Mouse (Mus musculus) midbrain, postnatal 0 days (tissue): ENCODE results near the gene Mark2. TPM values are rescaled to one million over a fixed set of nuclear protein-coding genes. Genes with fewer than 3 reads are reported as not detected.
A peak's percentile ranks its signal among the peaks of the same experiment; 100 is the strongest.
"Not testable (repeated sequence)": the region's sequence is repeated elsewhere in the genome, so short reads cannot be mapped to it uniquely, and the experiment has no call there.

Source experiments
- ATAC-seq: fragments of 200-750 bp; cut with Nextera tagmentation; 2 replicates; pipeline ENCODE4 v1.8.0; 2017; ENCODE audit warnings: moderate number of reproducible peaks, mild to moderate bottlenecking, moderate TSS enrichment, moderate library complexity; ENCODE audit not compliant: low FRiP score
- DNase-seq: peaks from one replicate; pipeline ENCODE4 v3.0.0-alpha.2; 2015; ENCODE audit warnings: low spot score
- H3K27ac ChIP-seq: fragments of 300-500 bp; sonication (generic); 2 replicates; pipeline ENCODE4 v1.5.1; 2014; ENCODE audit warnings: low read depth, mild to moderate bottlenecking, low read length, mixed read lengths
- H3K27me3 ChIP-seq: fragments of 300-500 bp; sonication (generic); 2 replicates; pipeline ENCODE4 v1.6.1; 2014; ENCODE audit warnings: low read length, control low read depth, mixed read lengths; ENCODE audit not compliant: insufficient read depth
- H3K36me3 ChIP-seq: fragments of 300-500 bp; sonication (generic); 2 replicates; pipeline ENCODE4 v1.6.1; 2014; ENCODE audit warnings: low read length, control low read depth, mixed read lengths; ENCODE audit not compliant: insufficient read depth
- H3K4me1 ChIP-seq: fragments of 300-500 bp; sonication (generic); 2 replicates; pipeline ENCODE4 v1.6.1; 2014; ENCODE audit warnings: mild to moderate bottlenecking, control low read depth, antibody characterized with exemption, low read length, mixed read lengths; ENCODE audit not compliant: insufficient read depth
- H3K4me2 ChIP-seq: fragments of 300-500 bp; sonication (generic); 2 replicates; pipeline ENCODE4 v1.6.1; 2014; ENCODE audit warnings: low read depth, mild to moderate bottlenecking, low read length, mixed read lengths; ENCODE audit not compliant: poor library complexity, severe bottlenecking
- H3K4me3 ChIP-seq: fragments of 300-500 bp; sonication (generic); 2 replicates; pipeline ENCODE4 v1.5.1; 2014; ENCODE audit warnings: low read depth, mild to moderate bottlenecking, low read length, moderate library complexity
- H3K9ac ChIP-seq: fragments of 300-500 bp; sonication (generic); replicated peaks from 2 replicates; pipeline ENCODE4 v1.6.1; 2014; ENCODE audit warnings: mild to moderate bottlenecking, low read length, moderate library complexity, mixed read lengths; ENCODE audit not compliant: poor library complexity, severe bottlenecking
- H3K9me3 ChIP-seq: fragments of 300-500 bp; sonication (generic); 2 replicates; pipeline ENCODE4 v1.6.1; 2016; ENCODE audit warnings: low read length, control low read depth
- CTCF ChIP-seq: IDR thresholded peaks from 2 replicates; pipeline ENCODE4 v1.5.1; 2016; ENCODE audit warnings: antibody characterized with exemption, mild to moderate bottlenecking
- WGBS: fragments of 180-500 bp; shearing (Covaris S2); extraction: QIAGEN DNeasy Blood & Tissue Kit; methylation state at CpG from one replicate; pipeline ENCODE4 v1.1.7; 2014; 5-methylcytosine and 5-hydroxymethylcytosine counted together
- polyA plus RNA-seq: library from polyadenylated mRNA; unstranded; fragments of >200 nt; fragmentation: Nextera tagmentation; extraction: Ambion mirVana; gene quantifications from 2 replicates; pipeline ENCODE4 v1.2.1, GENCODE M21; 2015
- total RNA-seq: library from RNA; depleted of rRNA; stranded (reverse); fragments of >200 nt; gene quantifications from 2 replicates; pipeline ENCODE4 v1.2.3, GENCODE M21; 2014

Mark2 gene
- total and polyA plus RNA-seq, 2 experiments from 2014 or later, result 38.0 to 49.1 TPM

DNA sequence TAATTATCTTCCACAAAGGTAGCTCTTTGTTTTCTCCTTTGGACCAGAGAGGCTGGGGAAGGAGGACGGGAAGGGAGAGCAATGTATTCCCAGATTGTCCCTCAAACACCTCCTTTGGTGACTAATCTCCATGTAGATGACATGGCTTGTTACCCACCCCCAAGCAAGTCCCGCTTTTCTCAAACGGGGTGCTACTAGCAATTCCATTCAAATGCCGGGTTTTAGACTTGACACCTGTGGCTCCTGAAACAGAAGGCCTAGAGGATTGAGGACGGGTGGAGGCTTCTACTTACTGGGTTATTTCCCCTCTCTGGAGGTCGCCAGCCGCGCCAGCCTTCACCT, 40.2 kb upstream of the Mark2 start:
- TF ChIP-seq CTCF, result no peak
- WGBS, result 2% methylated on average over 8 of the region's 8 CpGs
- DNase-seq, result no peak

GRCm38 (mm10) chr19:7377639-7378038, 36.0 kb upstream of the Mark2 start:
- ATAC-seq (no peak), DNase-seq (no peak)
- H3K27me3 ChIP-seq, result no peaks in the 10 kb centered on the region
- 73% methylated on average over 2 of the region's 2 CpGs for WGBS
- peaks cover 7% of the 10 kb centered on the region; the same call in 1 of the 2 replicates for H3K4me1 ChIP-seq
- H3K36me3 ChIP-seq, result peaks cover 24% of the 10 kb centered on the region
- no peak overlapping the region for H3K9ac ChIP-seq
- no peak for TF ChIP-seq CTCF
- no peak overlapping the region for H3K27ac ChIP-seq
- H3K4me3 ChIP-seq, result no peak overlapping the region
- H3K4me2 ChIP-seq, result no peak overlapping the region
- no peaks in the 10 kb centered on the region for H3K9me3 ChIP-seq

More for the DNA sequence above, 40.2 kb upstream of the Mark2 start:
- H3K4me2 ChIP-seq, result peak overlapping the region; percentile 78
- no peaks in the 10 kb centered on the region for H3K27me3 ChIP-seq
- H3K27ac ChIP-seq, result peak overlapping the region; percentile 92
- H3K4me3 ChIP-seq, result peak overlapping the region; percentile 93
- H3K9ac ChIP-seq, result peak overlapping the region; percentile 87
- no peak for ATAC-seq
- peaks cover 7% of the 10 kb centered on the region; the same call in 1 of the 2 replicates for H3K4me1 ChIP-seq
- no peaks in the 10 kb centered on the region for H3K36me3 ChIP-seq
- H3K9me3 ChIP-seq, result no peaks in the 10 kb centered on the region

DNA sequence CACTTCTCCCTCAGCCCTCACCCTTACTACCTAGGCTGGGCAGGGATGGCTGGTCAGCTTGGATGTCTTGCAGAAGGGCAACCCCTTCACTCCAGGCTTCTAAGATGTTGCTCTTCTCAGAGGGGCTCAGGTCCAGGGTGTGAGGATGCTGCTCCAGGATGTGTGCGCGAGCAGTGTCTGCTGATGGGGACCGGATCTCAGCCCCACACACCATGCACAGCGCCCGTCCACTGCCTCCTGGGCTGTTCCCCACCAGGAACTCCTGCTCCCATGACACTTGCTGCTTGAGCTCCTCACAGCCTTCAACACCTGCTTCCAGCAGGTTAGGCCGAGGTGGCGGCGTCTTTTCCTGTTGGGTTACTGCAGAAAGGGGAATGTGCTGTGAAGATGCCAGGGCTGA, 32.8 kb upstream of the Mark2 start:
- H3K9ac ChIP-seq, result no peak overlapping the region
- ATAC-seq, result no peak; the same call in 1 of the 2 replicates
- no peak for TF ChIP-seq CTCF
- H3K27ac ChIP-seq, result no peak overlapping the region
- H3K36me3 ChIP-seq, result peaks cover 47% of the 10 kb centered on the region
- H3K4me1 ChIP-seq, result no peaks in the 10 kb centered on the region
- H3K4me3 ChIP-seq, result no peak overlapping the region
- whole genome bisulfite sequencing, result 99% methylated on average over 8 of the region's 8 CpGs
- no peaks in the 10 kb centered on the region for H3K27me3 ChIP-seq
- DNase-seq, result no peak
- H3K9me3 ChIP-seq, result no peaks in the 10 kb centered on the region
- H3K4me2 ChIP-seq, result no peak overlapping the region

- H3K36me3 ChIP-seq, result peaks cover 50% of the 10 kb centered on the region
These were observed 27.8 kb upstream of the Mark2 start for GRCm38 (mm10) chr19:7369469-7369868.

GRCm38 (mm10) chr19:7353636-7354035, 12.0 kb upstream of the Mark2 start:
- H3K36me3 ChIP-seq, result peaks cover 15% of the 10 kb centered on the region
- 50% methylated on average over 6 of the region's 6 CpGs for WGBS
- no peak for ATAC-seq
- H3K4me3 ChIP-seq, result no peak overlapping the region
- DNase-seq, result no peak
- TF ChIP-seq CTCF, result no peak
- H3K4me2 ChIP-seq, result no peak overlapping the region
- H3K4me1 ChIP-seq, result no peaks in the 10 kb centered on the region
- no peaks in the 10 kb centered on the region for H3K9me3 ChIP-seq
- H3K27ac ChIP-seq, result no peak overlapping the region
- H3K27me3 ChIP-seq, result no peaks in the 10 kb centered on the region
- H3K9ac ChIP-seq, result no peak overlapping the region

More at GRCm38 (mm10) chr19:7369469-7369868, 27.8 kb upstream of the Mark2 start:
- WGBS, result 84% methylated on average over 4 of the region's 4 CpGs
- not testable (repeated sequence) for H3K27ac ChIP-seq, H3K9me3 ChIP-seq, ATAC-seq, H3K9ac ChIP-seq, DNase-seq, H3K27me3 ChIP-seq, H3K4me1 ChIP-seq, H3K4me3 ChIP-seq, H3K4me2 ChIP-seq

DNA sequence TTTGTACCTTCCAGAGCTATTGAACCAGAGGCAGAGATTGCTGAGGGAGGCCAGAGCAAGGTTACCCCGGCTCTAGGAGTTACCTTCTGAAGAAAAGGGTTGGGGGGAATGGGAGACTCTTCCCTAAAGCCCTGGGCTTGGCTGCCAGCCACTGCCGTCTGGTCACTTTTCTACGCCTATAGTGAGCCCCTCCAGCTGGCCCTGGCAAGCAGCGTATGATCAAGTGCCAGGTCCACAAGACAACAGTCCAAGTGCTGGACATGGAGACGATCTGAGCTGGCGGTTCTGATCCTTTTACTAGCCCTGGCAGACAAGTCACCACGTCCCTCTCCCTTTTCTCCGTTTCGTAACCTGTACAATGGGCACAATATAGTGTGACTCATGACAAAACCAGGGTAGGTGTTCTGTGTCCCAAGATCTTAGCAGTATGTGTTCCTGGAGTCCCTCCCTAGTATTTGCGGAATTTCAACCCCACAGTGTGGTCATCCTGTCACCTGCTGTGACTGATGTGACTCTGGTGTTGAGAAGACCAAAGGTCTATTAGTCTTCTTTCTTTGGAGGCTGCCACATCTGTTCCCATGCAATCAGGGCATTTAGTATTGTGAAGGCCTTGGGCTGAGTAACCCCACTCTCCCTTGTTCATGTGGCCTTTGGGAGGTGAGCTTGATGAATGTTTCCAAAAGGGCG, 11.3 kb upstream of the Mark2 start:
- no peaks in the 10 kb centered on the region for H3K9me3 ChIP-seq
- no peaks in the 10 kb centered on the region for H3K27me3 ChIP-seq
- no peak overlapping the region for H3K27ac ChIP-seq
- 72% methylated on average over 11 of the region's 11 CpGs for WGBS
- no peak overlapping the region for H3K9ac ChIP-seq
- peaks cover 8% of the 10 kb centered on the region for H3K36me3 ChIP-seq
- no peak overlapping the region for H3K4me3 ChIP-seq
- H3K4me1 ChIP-seq, result no peaks in the 10 kb centered on the region
- ATAC-seq (no peak), DNase-seq (peak; percentile 71)
- no peak overlapping the region for H3K4me2 ChIP-seq
- no peak for TF ChIP-seq CTCF
